In genomic region chr11:70607611-70608010, GRCm38 (mm10) we compare ENCODE assay signal across 49 mouse cellular contexts. TPM values are rescaled to one million over a fixed set of nuclear protein-coding genes. Genes with fewer than 3 reads are reported as not detected.
"Had no signal": no experiment of that assay in that cellular context is flagged by ENCODE, and none has a peak within 500 bp of the region (broad histone marks: within the 10 kb centered on the region; RNA-seq: fewer than 3 reads in every experiment).

No protein-coding gene starts in this region.

- H3K9ac ChIP-seq: heart, embryonic 12.5 days; heart, embryonic 13.5 days; heart, embryonic 15.5 days; hindbrain, embryonic 12.5 days; hindbrain, embryonic 13.5 days; hindbrain, embryonic 14.5 days; hindbrain, embryonic 15.5 days; intestine, embryonic 15.5 days; kidney, embryonic 15.5 days had no signal

- ATAC-seq: hindbrain, embryonic 16.5 days; hindbrain, postnatal 0 days; inflammation-experienced regulatory T-cells, adult 6 months; intestine, embryonic 15.5 days; intestine, embryonic 16.5 days; intestine, postnatal 0 days had no signal

- H3K27me3 ChIP-seq: heart, embryonic 12.5 days; heart, embryonic 13.5 days; heart, embryonic 15.5 days; hindbrain, embryonic 12.5 days; hindbrain, embryonic 13.5 days; hindbrain, embryonic 15.5 days; intestine, embryonic 15.5 days; kidney, embryonic 15.5 days had no signal

- H3K9me3 ChIP-seq: heart, embryonic 10.5 days; heart, embryonic 12.5 days; heart, embryonic 13.5 days; heart, embryonic 15.5 days; hindbrain, embryonic 10.5 days; hindbrain, embryonic 12.5 days; hindbrain, embryonic 13.5 days; hindbrain, embryonic 15.5 days; intestine, embryonic 15.5 days; kidney, embryonic 15.5 days had no signal

- H3K4me1 ChIP-seq: heart, embryonic 12.5 days; heart, embryonic 13.5 days; heart, embryonic 15.5 days; hindbrain, embryonic 10.5 days; hindbrain, embryonic 12.5 days; hindbrain, embryonic 13.5 days; hindbrain, embryonic 15.5 days; intestine, embryonic 15.5 days had no signal

- H3K4me3 ChIP-seq: heart, embryonic 10.5 days; heart, embryonic 12.5 days; heart, embryonic 13.5 days; heart, embryonic 15.5 days; hindbrain, embryonic 10.5 days; hindbrain, embryonic 12.5 days; hindbrain, embryonic 13.5 days; hindbrain, embryonic 15.5 days; intestine, embryonic 15.5 days; kidney, embryonic 15.5 days; layer of hippocampus, adult 2 months had no signal

- H3K4me2 ChIP-seq: heart, embryonic 11.5 days; heart, embryonic 12.5 days; heart, embryonic 13.5 days; heart, embryonic 15.5 days; hindbrain, embryonic 12.5 days; hindbrain, embryonic 13.5 days; hindbrain, embryonic 14.5 days; hindbrain, embryonic 15.5 days; intestine, embryonic 15.5 days; kidney, embryonic 15.5 days had no signal

- H3K27ac ChIP-seq: heart, embryonic 10.5 days; heart, embryonic 13.5 days; heart, embryonic 15.5 days; hindbrain, embryonic 10.5 days; hindbrain, embryonic 12.5 days; hindbrain, embryonic 13.5 days; hindbrain, embryonic 14.5 days; hindbrain, embryonic 15.5 days; hindbrain, postnatal 0 days; intestine, embryonic 15.5 days; kidney, embryonic 15.5 days; kidney, postnatal 0 days had no signal

- DNase-seq: heart, postnatal 10 days; heart, postnatal 36 days; heart, postnatal 4 days; kidney, adult 11 months; kidney, adult 18-20 months; kidney, adult 2 months; kidney, adult 8-10 months; kidney, adult 9 months; kidney, postnatal 10 days; kidney, postnatal 14 days; kidney, postnatal 25 days; kidney, postnatal 36 days; kidney, postnatal 4 days; layer of hippocampus, adult 9-11 months; layer of hippocampus, postnatal 36 days had no signal

RNA-seq across cellular contexts. Expression of gene 4930544D05Rik, which starts 8.0 kb away (rescaled TPM):
- total RNA-seq: heart, postnatal 10 days; heart, postnatal 25 days; heart, postnatal 36 days; heart, postnatal 4 days; hematopoietic stem cell, adult 5-6 weeks; hindbrain, postnatal 0 days had no signal
- polyA plus RNA-seq: heart, embryonic 10.5 days; heart, embryonic 11.5 days; heart, embryonic 12.5 days; heart, embryonic 13.5 days; heart, embryonic 14.5 days; heart, embryonic 15.5 days; heart, embryonic 16.5 days; heart, postnatal 0 days; hindbrain, embryonic 10.5 days; hindbrain, embryonic 11.5 days; hindbrain, embryonic 12.5 days; hindbrain, embryonic 13.5 days; hindbrain, embryonic 14.5 days; hindbrain, embryonic 15.5 days; hindbrain, embryonic 16.5 days; hindbrain, postnatal 0 days; inflammation-experienced regulatory T-cells, adult 6 months; intestine, embryonic 14.5 days; intestine, embryonic 15.5 days; intestine, embryonic 16.5 days; intestine, postnatal 0 days; kidney, adult 2 months; kidney, embryonic 14.5 days; kidney, embryonic 15.5 days; kidney, embryonic 16.5 days; kidney, postnatal 0 days; large intestine, adult 2 months had no signal

RNA-seq across cellular contexts. Expression of gene Chrne, which starts 11.4 kb away (rescaled TPM):
- total RNA-seq: heart, postnatal 10 days; heart, postnatal 25 days; heart, postnatal 36 days; heart, postnatal 4 days; hematopoietic stem cell, adult 5-6 weeks; layer of hippocampus, adult 18-20 months; layer of hippocampus, adult 2 months; layer of hippocampus, postnatal 36 days had no signal
- polyA plus RNA-seq: heart, embryonic 10.5 days; heart, embryonic 11.5 days; heart, embryonic 13.5 days; heart, embryonic 14.5 days; heart, embryonic 15.5 days; heart, embryonic 16.5 days; heart, postnatal 0 days; hindbrain, embryonic 10.5 days; hindbrain, embryonic 11.5 days; hindbrain, embryonic 12.5 days; hindbrain, embryonic 13.5 days; hindbrain, embryonic 14.5 days; hindbrain, embryonic 16.5 days; intestine, embryonic 15.5 days; intestine, embryonic 16.5 days; kidney, embryonic 14.5 days had no signal

RNA-seq across cellular contexts. Expression of gene Gp1ba, which starts 31.3 kb away (rescaled TPM):
- total RNA-seq: hindbrain, postnatal 0 days; layer of hippocampus, adult 18-20 months; layer of hippocampus, adult 2 months; layer of hippocampus, postnatal 10 days; layer of hippocampus, postnatal 14 days; layer of hippocampus, postnatal 25 days; layer of hippocampus, postnatal 36 days; left cerebral cortex, adult 18-20 months had no signal
- polyA plus RNA-seq: large intestine, adult 2 months had no signal
